Mouse (Mus musculus): ENCODE measurements at regions not wholly inside any gene's neighbourhood (a gene's known extent, or its start where the extent isn't known, plus 50 kb on each side); places are given as distances from the start of the nearest gene placed in this dataset.

GRCm38 (mm10) chr3:66654860-66655259 lies 326.3 kb upstream of the Rsrc1 start:
- TF ChIP-seq GATA1 (IDR thresholded peaks at IDR 0.05; ENCODE audit: low read length) (no peak), TAL1 (IDR thresholded peaks at IDR 0.05; ENCODE audit: low read length) (no peak)

Measured in erythroblast, embryonic 14.5 days (primary cell).